ENCODE assay signal across 12 mouse cellular contexts in genomic region chr10:51271364-51271763, GRCm38 (mm10).
DNase-seq lines count a peak whose midpoint lies in the region; ATAC-seq and TF ChIP-seq lines count a peak whose summit lies in the region.
"Had no signal": no experiment of that assay in that cellular context is flagged by ENCODE, and none has a peak within 500 bp of the region (broad histone marks: within the 10 kb centered on the region; RNA-seq: fewer than 3 reads in every experiment).

No protein-coding gene starts in this region.

- H3K4me3 ChIP-seq in layer of hippocampus, adult 2 months, result no peak overlapping the region
- H3K4me3 ChIP-seq in limb, embryonic 10.5 days, result no peak overlapping the region
- H3K4me3 ChIP-seq in liver, embryonic 11.5 days (ENCODE audit: low read depth, low read length), result no peak overlapping the region
- H3K4me3 ChIP-seq: forebrain, embryonic 10.5 days had no signal

- H3K27ac ChIP-seq in layer of hippocampus, adult 2 months, result peak overlapping the region; percentile 24
- H3K27ac ChIP-seq in limb, embryonic 10.5 days, result no peak overlapping the region
- no peak overlapping the region for H3K27ac ChIP-seq in liver, embryonic 11.5 days (ENCODE audit: low read depth, low read length)
- H3K27ac ChIP-seq: forebrain, embryonic 10.5 days had no signal

- no peaks in the 10 kb centered on the region for H3K36me3 ChIP-seq in limb, embryonic 10.5 days
- no peaks in the 10 kb centered on the region for H3K36me3 ChIP-seq in liver, embryonic 11.5 days (ENCODE audit: control insufficient read depth, insufficient read depth, low read length)
- H3K36me3 ChIP-seq: forebrain, embryonic 10.5 days had no signal

- DNase-seq in Muller cell, postnatal 12 days (ENCODE audit: inconsistent ontology term), result peak; percentile 23
- peak; percentile 92 for DNase-seq in brain, adult 2 months (ENCODE audit: low read depth, low spot score)
- peak; percentile 61 to 76 for DNase-seq in layer of hippocampus, adult 2 months (ENCODE audit: low spot score in 2 of 2)
- peak; percentile 29 for DNase-seq in limb, embryonic 10.5 days (ENCODE audit: low spot score)
- DNase-seq in lung, adult 18-20 months, result no peak
- DNase-seq in liver, embryonic 11.5 days (ENCODE audit: low spot score), result no peak
- DNase-seq in adrenal gland, postnatal 25 days, result no peak
- DNase-seq: heart, postnatal 36 days; liver; lung, postnatal 36 days had no signal

- ATAC-seq in liver, embryonic 11.5 days (replicated peaks; ENCODE audit: low FRiP score), result no peak
- ATAC-seq: intestine, embryonic 16.5 days had no signal

- TF ChIP-seq CTCF in layer of hippocampus, adult 2 months (conservative IDR thresholded peaks at IDR 0.05), result no peak

- 97% methylated on average over 1 of the region's 1 CpGs for WGBS in limb, embryonic 10.5 days
- 87% methylated on average over 1 of the region's 1 CpGs for whole genome bisulfite sequencing in liver, embryonic 11.5 days

- no peaks in the 10 kb centered on the region for H3K9me3 ChIP-seq in limb, embryonic 10.5 days (replicated peaks)
- H3K9me3 ChIP-seq in liver, embryonic 11.5 days (ENCODE audit: control insufficient read depth, low read length), result no peaks in the 10 kb centered on the region
- H3K9me3 ChIP-seq: forebrain, embryonic 10.5 days had no signal

- no peaks in the 10 kb centered on the region for H3K27me3 ChIP-seq in limb, embryonic 10.5 days (ENCODE audit: low read depth, poor library complexity, severe bottlenecking)
- H3K27me3 ChIP-seq in liver, embryonic 11.5 days (replicated peaks; ENCODE audit: control insufficient read depth, insufficient read depth, low read length), result no peaks in the 10 kb centered on the region

- H3K4me2 ChIP-seq in liver, embryonic 11.5 days, result no peak overlapping the region

- H3K9ac ChIP-seq in liver, embryonic 11.5 days (ENCODE audit: low read depth, low read length), result no peak overlapping the region

- peaks cover 4% of the 10 kb centered on the region; the same call in 1 of the 2 replicates for H3K4me1 ChIP-seq in limb, embryonic 10.5 days
- H3K4me1 ChIP-seq in liver, embryonic 11.5 days (replicated peaks; ENCODE audit: control insufficient read depth, insufficient read depth, low read length), result no peaks in the 10 kb centered on the region

Comparison
In these comparisons a context has a peak if more than half of its experiments do, and no peak if none do; other contexts are left out.
1. DNase-seq: peak in Muller cell, postnatal 12 days (single experiment), brain, adult 2 months (single experiment), layer of hippocampus, adult 2 months (2 of 2) and limb, embryonic 10.5 days (single experiment); none in lung, adult 18-20 months (0 of 2), liver, embryonic 11.5 days (single experiment) and adrenal gland, postnatal 25 days (single experiment).